Mouse (Mus musculus) megakaryocyte, embryonic 14.5 days (primary cell): ENCODE measurements around the gene Ttll11.

Experiments
- FLI1 ChIP-seq: IDR thresholded peaks from 2 replicates; pipeline ENCODE4 v1.6.1; 2012; ENCODE audit warnings: low read length, inconsistent platforms, mixed read lengths
- GATA1 ChIP-seq: IDR thresholded peaks from 3 replicates; pipeline ENCODE4 v1.6.1; 2012; ENCODE audit warnings: mixed read lengths, low read length, inconsistent platforms, borderline replicate concordance

DNA sequence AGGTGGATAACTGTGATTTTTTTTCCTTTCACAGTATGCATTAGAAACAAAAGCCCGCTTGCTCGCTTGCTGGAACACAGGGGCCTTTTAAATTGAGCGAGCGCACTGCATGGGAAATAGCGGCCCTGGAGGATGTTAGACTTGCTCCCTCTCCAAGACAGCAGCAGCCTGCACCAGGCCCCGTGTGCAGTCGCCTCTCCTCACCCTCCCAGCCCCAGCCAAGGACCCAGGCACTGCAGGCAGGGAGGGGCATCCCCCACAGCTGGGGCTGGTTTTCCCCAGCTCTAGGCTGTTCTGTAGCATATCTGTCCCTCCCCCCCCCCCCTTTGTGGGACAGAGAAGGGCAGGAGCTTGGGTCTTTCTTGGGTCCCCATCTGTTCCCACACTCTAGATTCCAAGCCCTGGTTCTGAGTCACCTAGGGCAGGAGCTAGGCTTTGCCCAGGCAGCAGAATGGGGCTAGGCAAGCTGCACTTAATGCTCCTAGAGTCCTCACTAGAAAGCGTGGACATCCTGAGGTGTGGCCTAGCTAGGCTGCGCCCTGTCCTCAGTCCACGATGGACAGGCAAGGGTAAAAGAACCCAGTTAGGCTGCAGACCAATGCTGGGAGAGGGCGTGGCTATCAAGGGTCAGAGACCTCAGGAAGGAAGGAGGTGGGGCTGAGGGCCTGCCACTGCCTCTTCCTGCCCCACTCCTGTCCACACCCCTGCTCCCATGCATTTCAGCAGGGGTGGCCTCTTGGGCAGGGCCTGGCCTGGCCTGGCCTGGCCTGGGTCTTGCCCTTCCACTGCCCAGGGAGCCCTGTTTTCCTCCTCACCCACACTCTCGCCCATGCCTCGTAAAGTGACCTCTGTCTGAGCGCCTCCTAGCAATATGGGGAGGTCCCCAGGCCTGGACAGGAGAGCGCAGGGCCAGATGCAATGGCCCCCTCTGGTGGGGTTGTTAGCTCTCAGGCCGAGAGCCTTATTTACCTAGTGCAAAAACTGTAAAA is 250.3 kb downstream of the Ttll11 start:
- no peak for TF ChIP-seq GATA1
- TF ChIP-seq FLI1, result no peak
